Mouse (Mus musculus) frontal cortex, postnatal 10 days (tissue): ENCODE data around the gene Zfand6.

Source experiments
- DNase-seq, 2 experiments: peaks; one replicate each; pipeline ENCODE4 v3.0.0; 2022; ENCODE audit warnings: low spot score in 2 of 2, mixed read lengths in 1 of 2

Gene Zfand6

DNA sequence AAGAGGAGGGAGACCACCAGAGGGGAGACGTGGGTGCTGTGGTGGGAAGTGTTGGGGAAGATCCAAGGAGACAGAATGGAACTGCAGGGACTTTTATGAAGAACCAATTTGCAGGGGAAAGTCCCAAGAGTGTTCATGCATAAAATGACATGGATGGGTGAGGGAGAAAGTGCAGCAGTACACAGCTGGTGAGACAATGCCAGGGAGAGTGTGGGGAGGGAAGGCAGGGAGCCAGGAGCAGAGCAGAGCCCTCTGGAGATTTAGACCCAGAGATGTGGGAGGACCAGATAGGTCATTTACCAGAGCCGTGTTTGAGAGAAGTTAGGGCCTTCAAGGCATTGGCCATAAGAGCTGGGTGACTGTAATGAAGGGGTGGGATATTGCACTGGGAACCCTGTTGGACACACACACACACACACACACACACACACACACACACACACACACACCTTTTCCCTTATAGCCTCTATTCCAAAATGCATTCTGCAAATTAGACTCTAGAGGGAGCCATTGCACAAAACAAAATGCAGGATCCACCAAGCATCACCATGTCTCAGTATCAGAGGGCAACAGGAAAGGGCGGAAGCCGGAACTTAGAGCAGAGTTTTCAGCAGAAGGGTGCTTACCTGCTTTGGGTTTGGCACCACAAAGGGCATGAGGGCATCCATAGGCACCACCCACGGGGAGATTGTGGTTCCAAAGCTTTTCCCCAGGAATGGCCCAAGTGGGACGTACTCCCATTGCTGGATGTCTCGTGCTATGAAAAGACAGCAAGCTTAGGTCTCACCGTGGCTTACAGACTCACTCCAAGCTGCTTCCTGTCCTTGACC lies 95.5 kb downstream of the Zfand6 start:
- DNase-seq, result peak in 1 of 2 experiments; percentile 21

GRCm38 (mm10) chr7:84591347-84591746 lies 98.4 kb downstream of the Zfand6 start:
- DNase-seq, result no peak

GRCm38 (mm10) chr7:84590622-84591021 lies 99.1 kb downstream of the Zfand6 start:
- DNase-seq, result no peak

DNA sequence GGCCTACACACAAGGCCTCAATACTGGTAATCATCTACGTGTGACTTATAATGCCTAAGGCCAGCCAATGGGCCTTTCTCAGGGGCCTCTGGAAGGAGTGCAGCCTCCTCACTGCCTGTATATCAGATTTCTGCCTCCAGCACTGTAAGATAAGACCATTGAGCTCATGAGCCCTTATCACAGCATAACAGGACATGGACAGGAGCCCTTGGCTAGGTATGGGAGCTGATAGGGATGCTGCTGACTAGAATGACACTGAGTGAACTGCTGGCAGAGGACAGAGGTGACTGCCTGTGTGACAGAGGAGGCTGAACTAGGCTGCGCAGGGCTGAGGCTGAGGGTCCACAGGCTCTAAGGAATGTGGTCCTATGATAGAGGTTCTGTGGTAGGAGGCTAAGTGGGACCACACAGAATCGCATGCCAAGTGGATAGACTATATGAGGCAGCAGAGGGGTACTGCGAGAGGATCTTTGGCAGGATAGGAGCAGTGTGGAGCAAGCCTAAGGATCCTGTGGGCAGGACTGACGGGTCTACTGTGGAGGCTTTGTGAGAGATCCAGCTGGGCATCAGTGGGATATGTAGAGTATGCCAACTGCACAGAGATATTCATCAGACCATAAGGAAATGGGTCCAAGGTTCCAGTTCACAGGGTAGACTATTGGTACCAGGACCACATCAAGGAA lies 102.5 kb downstream of the Zfand6 start:
- DNase-seq, result no peak

DNA sequence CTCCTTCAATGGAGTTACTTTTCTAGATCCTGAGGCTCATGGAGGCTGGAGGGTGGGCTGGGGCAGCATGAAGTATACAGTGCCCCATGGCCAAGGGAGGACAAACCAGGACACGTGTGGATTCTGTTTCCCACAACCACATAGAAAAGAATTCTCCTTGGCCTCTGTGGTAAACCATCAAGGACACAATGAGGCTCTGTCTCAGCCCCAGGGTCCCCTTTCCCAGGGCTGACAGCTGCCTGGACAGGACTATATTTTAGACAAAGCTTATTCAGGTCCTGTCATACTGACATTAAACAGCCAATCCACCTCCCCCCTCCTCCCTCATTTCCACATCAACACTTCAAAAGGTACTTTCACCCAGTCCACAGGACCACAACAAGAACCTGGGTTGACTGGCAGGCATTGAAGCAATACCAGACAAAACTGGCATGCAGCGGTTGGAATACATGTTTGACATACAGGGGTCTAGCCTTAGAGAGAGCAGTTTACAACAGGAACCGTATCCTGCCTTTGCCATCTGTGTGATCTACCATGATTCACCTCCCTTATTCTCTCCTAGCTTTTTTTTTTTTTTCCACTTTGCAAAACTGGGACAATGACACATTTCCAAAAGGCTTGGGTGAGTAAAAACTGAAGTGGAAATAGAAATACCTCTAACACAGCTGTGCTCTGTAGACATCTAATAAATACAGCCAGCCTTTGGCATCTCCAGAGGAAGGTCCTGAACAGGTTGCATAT lies 103.2 kb downstream of the Zfand6 start:
- DNase-seq, result no peak

GRCm38 (mm10) chr7:84585086-84585485 lies 104.7 kb downstream of the Zfand6 start:
- no peak for DNase-seq

- peak in 1 of 2 experiments; percentile 6 for DNase-seq
Observed at GRCm38 (mm10) chr7:84579769-84580168, 110.0 kb downstream of the Zfand6 start.

DNA sequence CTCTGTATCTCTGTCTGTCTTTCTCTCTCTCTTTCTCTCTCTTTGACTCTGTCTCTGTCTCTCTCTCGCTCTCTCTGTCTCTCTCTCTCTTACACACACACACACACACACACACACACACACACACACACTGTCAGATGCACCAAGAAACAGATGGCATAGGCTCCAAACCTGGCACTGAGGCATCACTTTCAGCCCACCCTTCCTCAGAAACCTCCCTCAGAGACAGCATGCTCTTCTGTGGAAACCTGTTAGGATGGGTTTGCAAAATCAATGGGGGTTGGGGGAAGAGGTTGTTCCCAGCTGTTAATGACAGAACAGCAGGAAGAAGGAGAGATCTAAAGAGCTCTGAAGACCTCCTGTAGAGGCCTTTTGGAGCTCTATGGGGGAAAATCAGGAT lies 110.9 kb downstream of the Zfand6 start:
- DNase-seq, result peak in 1 of 2 experiments; percentile 35

DNA sequence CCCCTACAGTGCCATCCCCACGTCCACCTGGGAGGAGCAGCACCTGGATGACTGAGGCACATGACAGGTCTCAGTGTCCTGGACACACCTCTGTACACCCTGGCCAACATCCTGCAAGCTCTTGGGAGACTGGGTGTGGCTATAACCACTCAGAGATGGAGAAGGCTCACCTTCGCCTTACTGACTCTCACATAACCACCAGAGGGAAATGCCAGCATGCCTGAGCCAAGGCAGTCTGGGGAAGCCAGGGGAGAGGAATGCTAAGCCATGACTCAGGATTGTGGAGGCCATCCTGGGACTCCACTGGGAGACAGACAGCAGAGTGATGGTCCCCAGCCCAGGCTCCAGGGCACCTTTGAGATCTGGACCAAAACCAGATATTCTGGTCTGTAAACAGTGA lies 112.7 kb downstream of the Zfand6 start:
- DNase-seq, result no peak

- no peak for DNase-seq
Observed at GRCm38 (mm10) chr7:84566200-84566599, 123.6 kb downstream of the Zfand6 start.

DNA sequence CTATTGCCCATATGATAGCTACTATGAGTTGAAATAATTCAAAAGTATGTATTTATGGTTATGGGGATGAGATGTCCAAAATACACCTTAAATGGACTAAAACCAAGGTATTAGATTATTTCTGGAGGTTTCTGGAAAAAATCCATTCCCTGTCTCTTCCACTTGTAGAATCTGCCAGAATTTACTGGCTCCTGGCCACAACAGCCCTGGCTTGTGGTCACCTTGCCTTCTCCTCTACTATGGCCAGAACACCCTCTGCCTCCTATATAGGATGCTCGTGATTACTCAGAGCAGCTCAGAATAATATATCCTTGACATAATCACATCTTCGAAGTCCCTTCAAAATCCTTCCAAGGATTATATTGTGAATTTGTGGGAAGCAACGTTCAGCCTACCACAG lies 125.5 kb downstream of the Zfand6 start:
- no peak for DNase-seq
